Mouse (Mus musculus): Measurements from ENCODE around the gene Nck2. TPM values are rescaled to one million over a fixed set of nuclear protein-coding genes. Genes with fewer than 3 reads are reported as not detected.

The Nck2 gene
- polyA plus RNA-seq, 1 experiment from 2014 or later = 41.4 TPM

DNA sequence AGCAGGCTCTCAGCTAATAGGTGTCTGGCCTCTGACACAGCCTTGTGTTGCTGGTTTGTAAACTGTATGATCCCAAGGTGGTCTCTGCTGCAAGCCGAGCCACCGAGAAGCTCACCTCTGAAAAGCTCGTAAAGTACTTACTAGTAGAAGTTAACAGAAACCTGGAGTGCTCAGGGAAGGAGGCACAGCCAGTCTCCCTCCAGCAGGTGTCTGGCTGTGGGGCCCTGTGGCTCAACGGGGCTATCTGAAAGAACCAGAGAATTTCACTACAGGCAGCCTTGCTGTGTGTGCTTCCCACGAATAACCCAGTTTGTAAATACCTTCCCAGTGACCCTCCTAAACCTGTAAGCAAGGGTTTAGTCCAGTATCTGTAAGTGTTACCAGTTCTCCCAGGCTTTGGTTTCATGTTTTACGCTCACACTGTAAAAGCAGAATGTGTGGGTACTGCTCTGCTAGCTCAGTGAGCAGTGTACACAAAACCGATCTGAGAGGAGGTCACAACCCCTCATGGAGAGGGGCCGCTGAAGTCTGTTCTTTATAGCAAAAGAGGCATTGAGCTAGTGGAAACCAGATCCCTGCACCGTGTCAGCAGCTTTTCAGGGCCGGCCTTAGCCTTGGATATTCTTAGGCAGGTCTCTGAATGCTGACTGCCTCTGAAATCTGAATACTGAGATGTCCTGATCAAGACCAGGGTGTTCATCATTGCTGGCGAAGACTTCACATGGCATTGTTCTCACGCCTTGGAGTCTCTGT is 111.0 kb downstream of the Nck2 start:
- no peak for DNase-seq (ENCODE audit: low spot score)

GRCm38 (mm10) chr1:43558329-43558728 is 114.0 kb downstream of the Nck2 start:
- ATAC-seq (ENCODE audit: low FRiP score, low TSS enrichment) = no peak
- WGBS = 79% methylated on average over 3 of the region's 3 CpGs
- no peak overlapping the region for H3K4me2 ChIP-seq (replicated peaks; ENCODE audit: low read depth)
- H3K36me3 ChIP-seq (ENCODE audit: control insufficient read depth, insufficient read depth, low read length) = 0 out of 2 replicates have a peak, but pooled peaks cover 3% of the 10 kb centered on the region
- H3K9me3 ChIP-seq (ENCODE audit: control insufficient read depth, low read length) = no peaks in the 10 kb centered on the region
- no peak overlapping the region for H3K4me3 ChIP-seq (ENCODE audit: low read depth, low read length)
- H3K4me1 ChIP-seq (replicated peaks; ENCODE audit: control insufficient read depth, insufficient read depth) = no peaks in the 10 kb centered on the region
- H3K9ac ChIP-seq (ENCODE audit: low read length) = no peak overlapping the region
- no peak overlapping the region for H3K27ac ChIP-seq (replicated peaks)
- no peak for TF ChIP-seq EP300 (optimal IDR thresholded peaks at IDR 0.05)
- TF ChIP-seq CTCF (IDR thresholded peaks at IDR 0.05; ENCODE audit: low read depth) = no peak
- no peaks in the 10 kb centered on the region for H3K27me3 ChIP-seq (ENCODE audit: control insufficient read depth, insufficient read depth, low read length)
- no peak for DNase-seq (ENCODE audit: low spot score)

More for the DNA sequence above, 111.0 kb downstream of the Nck2 start:
- Histone ChIP-seq H3K4me3 (ENCODE audit: low read depth, low read length) (no peak overlapping the region), H3K36me3 (ENCODE audit: control insufficient read depth, insufficient read depth, low read length) (0 out of 2 replicates have a peak, but pooled peaks cover 3% of the 10 kb centered on the region), H3K9me3 (ENCODE audit: control insufficient read depth, low read length) (no peaks in the 10 kb centered on the region), H3K27me3 (ENCODE audit: control insufficient read depth, insufficient read depth, low read length) (no peaks in the 10 kb centered on the region), H3K27ac (replicated peaks) (no peak overlapping the region), H3K4me2 (replicated peaks; ENCODE audit: low read depth) (no peak overlapping the region), H3K4me1 (replicated peaks; ENCODE audit: control insufficient read depth, insufficient read depth) (no peaks in the 10 kb centered on the region), H3K9ac (ENCODE audit: low read length) (no peak overlapping the region)
- no peak for TF ChIP-seq EP300 (optimal IDR thresholded peaks at IDR 0.05)
- no peak for TF ChIP-seq CTCF (IDR thresholded peaks at IDR 0.05; ENCODE audit: low read depth)
- ATAC-seq (ENCODE audit: low FRiP score, low TSS enrichment) = no peak
- 55% methylated on average over 12 of the region's 12 CpGs for WGBS

DNA sequence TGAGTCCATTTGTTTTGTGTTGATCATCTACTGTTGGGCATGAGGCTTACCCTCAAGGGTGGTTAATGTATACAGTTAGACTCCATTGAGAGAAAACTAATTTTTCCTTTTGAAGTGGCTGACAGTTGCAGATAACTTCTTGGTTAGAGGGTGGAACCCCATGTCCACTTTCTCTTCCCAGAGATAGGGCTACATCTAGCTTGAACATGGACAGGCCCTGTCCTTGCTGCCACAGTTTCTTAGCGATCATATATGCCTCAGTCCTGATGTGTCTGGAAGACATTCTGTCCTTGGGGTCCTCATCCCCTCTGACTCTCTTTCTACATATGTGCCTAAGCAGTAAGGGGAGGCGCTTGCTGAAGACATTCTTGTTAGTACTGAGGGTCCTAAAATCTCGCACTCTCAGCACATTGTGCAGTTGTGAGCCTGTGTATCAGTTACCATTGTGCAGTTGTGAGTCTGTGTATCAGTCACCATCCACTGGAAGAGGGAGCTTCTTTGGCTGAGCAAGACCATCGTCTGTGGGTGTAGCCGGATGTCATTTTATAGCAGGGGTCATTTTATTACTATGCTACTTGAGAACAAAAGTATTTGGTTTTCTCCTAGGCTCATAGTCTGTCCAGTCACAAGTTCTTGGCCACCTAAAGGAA is 114.8 kb downstream of the Nck2 start:
- H3K9me3 ChIP-seq (ENCODE audit: control insufficient read depth, low read length) = no peaks in the 10 kb centered on the region
- TF ChIP-seq CTCF (IDR thresholded peaks at IDR 0.05; ENCODE audit: low read depth) (no peak), EP300 (optimal IDR thresholded peaks at IDR 0.05) (no peak)
- ATAC-seq (ENCODE audit: low FRiP score, low TSS enrichment) = no peak
- H3K4me3 ChIP-seq (ENCODE audit: low read depth, low read length) = no peak overlapping the region
- H3K4me1 ChIP-seq (replicated peaks; ENCODE audit: control insufficient read depth, insufficient read depth) = no peaks in the 10 kb centered on the region
- no peaks in the 10 kb centered on the region for H3K27me3 ChIP-seq (ENCODE audit: control insufficient read depth, insufficient read depth, low read length)
- no peak overlapping the region for H3K9ac ChIP-seq (ENCODE audit: low read length)
- no peak for DNase-seq (ENCODE audit: low spot score)
- no peak overlapping the region for H3K27ac ChIP-seq (replicated peaks)
- no peak overlapping the region for H3K4me2 ChIP-seq (replicated peaks; ENCODE audit: low read depth)
- 0 out of 2 replicates have a peak, but pooled peaks cover 3% of the 10 kb centered on the region for H3K36me3 ChIP-seq (ENCODE audit: control insufficient read depth, insufficient read depth, low read length)
- WGBS = 97% methylated on average over 5 of the region's 5 CpGs

GRCm38 (mm10) chr1:43561085-43561484 is 116.7 kb downstream of the Nck2 start:
- ATAC-seq (ENCODE audit: low FRiP score, low TSS enrichment) (no peak), DNase-seq (ENCODE audit: low spot score) (no peak)
- Histone ChIP-seq H3K4me2 (replicated peaks; ENCODE audit: low read depth) (no peak overlapping the region), H3K9ac (ENCODE audit: low read length) (no peak overlapping the region), H3K36me3 (ENCODE audit: control insufficient read depth, insufficient read depth, low read length) (no peaks in the 10 kb centered on the region; the same call in 1 of the 2 replicates), H3K27me3 (ENCODE audit: control insufficient read depth, insufficient read depth, low read length) (no peaks in the 10 kb centered on the region), H3K9me3 (ENCODE audit: control insufficient read depth, low read length) (no peaks in the 10 kb centered on the region), H3K27ac (replicated peaks) (no peak overlapping the region), H3K4me3 (ENCODE audit: low read depth, low read length) (no peak overlapping the region), H3K4me1 (replicated peaks; ENCODE audit: control insufficient read depth, insufficient read depth) (no peaks in the 10 kb centered on the region)
- 65% methylated on average over 3 of the region's 3 CpGs for WGBS
- TF ChIP-seq EP300 (optimal IDR thresholded peaks at IDR 0.05) (no peak), CTCF (IDR thresholded peaks at IDR 0.05; ENCODE audit: low read depth) (no peak)

DNA sequence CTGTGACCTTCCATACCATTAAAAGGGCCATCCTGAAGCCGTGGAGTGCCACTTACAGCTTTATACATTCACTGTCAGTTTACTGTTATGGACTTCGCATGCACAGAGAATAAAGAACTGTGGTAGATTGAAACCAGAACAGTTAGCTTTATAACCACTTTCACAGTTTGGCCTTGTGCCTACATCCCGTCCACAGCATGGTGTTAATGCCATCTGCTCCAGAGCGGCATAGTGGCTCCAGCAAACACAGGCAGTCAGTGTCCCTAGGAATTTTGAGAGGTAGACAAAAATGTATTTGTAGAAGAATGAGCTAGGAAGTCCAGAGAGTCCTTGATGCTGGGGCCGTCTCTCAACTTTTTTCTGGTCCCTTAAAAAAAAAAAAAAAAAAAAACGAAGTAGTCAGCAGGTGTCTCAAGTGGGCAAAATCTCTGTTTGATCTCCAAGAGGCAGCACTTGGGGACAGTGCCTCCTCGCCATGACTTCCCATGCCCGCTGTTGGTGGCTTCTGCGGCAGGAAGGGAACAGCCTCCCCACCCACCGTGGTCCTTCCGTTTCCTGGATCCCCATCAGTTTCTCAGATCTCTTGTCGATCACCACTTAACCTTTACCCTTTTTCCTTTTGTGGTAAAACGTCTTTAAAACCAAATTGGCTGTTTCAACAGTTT is 117.8 kb downstream of the Nck2 start:
- no peak overlapping the region for H3K9ac ChIP-seq (ENCODE audit: low read length)
- no peaks in the 10 kb centered on the region; the same call in 1 of the 2 replicates for H3K36me3 ChIP-seq (ENCODE audit: control insufficient read depth, insufficient read depth, low read length)
- WGBS = 79% methylated on average over 13 of the region's 13 CpGs
- ATAC-seq (ENCODE audit: low FRiP score, low TSS enrichment) (no peak), DNase-seq (ENCODE audit: low spot score) (no peak)
- no peak overlapping the region for H3K4me2 ChIP-seq (replicated peaks; ENCODE audit: low read depth)
- H3K4me1 ChIP-seq (replicated peaks; ENCODE audit: control insufficient read depth, insufficient read depth) = no peaks in the 10 kb centered on the region; the same call in 1 of the 2 replicates
- no peaks in the 10 kb centered on the region for H3K27me3 ChIP-seq (ENCODE audit: control insufficient read depth, insufficient read depth, low read length)
- H3K4me3 ChIP-seq (ENCODE audit: low read depth, low read length) = no peak overlapping the region
- TF ChIP-seq CTCF (IDR thresholded peaks at IDR 0.05; ENCODE audit: low read depth) (no peak), EP300 (optimal IDR thresholded peaks at IDR 0.05) (no peak)
- no peaks in the 10 kb centered on the region for H3K9me3 ChIP-seq (ENCODE audit: control insufficient read depth, low read length)
- no peak overlapping the region for H3K27ac ChIP-seq (replicated peaks)

All from stomach, postnatal 0 days (tissue).